Mouse (Mus musculus) heart, embryonic 16.5 days (tissue): Measurements from ENCODE around the gene Tmprss6. TPM values are rescaled to one million over a fixed set of nuclear protein-coding genes. Genes with fewer than 3 reads are reported as not detected.

Experiments
- ATAC-seq: fragments of 200-750 bp; cut with Nextera tagmentation; replicated peaks from 2 replicates; pipeline ENCODE4 v1.8.0; 2017; ENCODE audit warnings: moderate number of reproducible peaks; ENCODE audit not compliant: insufficient read depth, low FRiP score; ENCODE audit errors: extremely low read depth
- H3K27ac ChIP-seq: fragments of 300-500 bp; sonication (generic); 2 replicates; pipeline ENCODE4 v1.5.1; 2014; ENCODE audit warnings: mild to moderate bottlenecking, low read length, control low read depth, moderate library complexity
- H3K27me3 ChIP-seq: fragments of 300-500 bp; sonication (generic); 2 replicates; pipeline ENCODE4 v1.6.1; 2014; ENCODE audit warnings: low read length, mixed read lengths; ENCODE audit not compliant: control insufficient read depth, insufficient read depth
- H3K36me3 ChIP-seq: fragments of 300-500 bp; sonication (generic); 2 replicates; pipeline ENCODE4 v1.6.1; 2014; ENCODE audit not compliant: control insufficient read depth, insufficient read depth
- H3K4me1 ChIP-seq: fragments of 300-500 bp; sonication (generic); 2 replicates; pipeline ENCODE4 v1.6.1; 2014; ENCODE audit warnings: low read length, mixed read lengths; ENCODE audit not compliant: control insufficient read depth, insufficient read depth
- H3K4me2 ChIP-seq: fragments of 300-500 bp; sonication (generic); 2 replicates; pipeline ENCODE4 v1.6.1; 2014; ENCODE audit warnings: low read depth, mild to moderate bottlenecking, control low read depth, low read length
- H3K4me3 ChIP-seq: fragments of 300-500 bp; sonication (generic); 2 replicates; pipeline ENCODE4 v1.5.1; 2014; ENCODE audit warnings: mild to moderate bottlenecking, control low read depth, low read length
- H3K9ac ChIP-seq: fragments of 300-500 bp; sonication (generic); 2 replicates; pipeline ENCODE4 v1.6.1; 2014; ENCODE audit warnings: low read length, control low read depth
- H3K9me3 ChIP-seq: fragments of 300-500 bp; sonication (generic); replicated peaks from 2 replicates; pipeline ENCODE4 v1.6.1; 2016; ENCODE audit warnings: low read length; ENCODE audit not compliant: control insufficient read depth
- WGBS: fragments of 180-500 bp; shearing (Covaris S2); extraction: QIAGEN DNeasy Blood & Tissue Kit; methylation state at CpG from one replicate; pipeline ENCODE4 v1.1.7; 2014; 5-methylcytosine and 5-hydroxymethylcytosine counted together
- polyA plus RNA-seq: library from polyadenylated mRNA; unstranded; fragments of >200 nt; fragmentation: Nextera tagmentation; extraction: Ambion mirVana; gene quantifications from 2 replicates; pipeline ENCODE4 v1.2.1, GENCODE M21; 2015

The Tmprss6 gene
- polyA plus RNA-seq, 1 experiment from 2014 or later: 0.38 TPM

GRCm38 (mm10) chr15:78508443-78508842 lies 40.0 kb upstream of the Tmprss6 start:
- no peak overlapping the region for H3K4me3 ChIP-seq
- H3K27ac ChIP-seq: no peak overlapping the region
- WGBS: 41% methylated on average over 7 of the region's 7 CpGs
- peaks cover 12% of the 10 kb centered on the region for H3K4me1 ChIP-seq
- H3K4me2 ChIP-seq: no peak overlapping the region
- no peak for ATAC-seq
- no peak overlapping the region for H3K9ac ChIP-seq
- no peaks in the 10 kb centered on the region for H3K36me3 ChIP-seq
- H3K9me3 ChIP-seq: peaks cover 10% of the 10 kb centered on the region
- no peaks in the 10 kb centered on the region for H3K27me3 ChIP-seq

- peaks cover 7% of the 10 kb centered on the region for H3K4me1 ChIP-seq
- no peaks in the 10 kb centered on the region for H3K36me3 ChIP-seq
- no peak for ATAC-seq
- H3K4me2 ChIP-seq: no peak overlapping the region
- WGBS: 66% methylated on average over 3 of the region's 3 CpGs
- no peak overlapping the region for H3K9ac ChIP-seq
- H3K27me3 ChIP-seq: no peaks in the 10 kb centered on the region
- no peak overlapping the region for H3K27ac ChIP-seq
- peaks cover 10% of the 10 kb centered on the region for H3K9me3 ChIP-seq
- no peak overlapping the region for H3K4me3 ChIP-seq
These were observed 37.1 kb upstream of the Tmprss6 start for GRCm38 (mm10) chr15:78505541-78505940.

- Histone ChIP-seq H3K4me2 (no peak overlapping the region), H3K9me3 (peaks cover 10% of the 10 kb centered on the region), H3K4me3 (no peak overlapping the region), H3K27ac (no peak overlapping the region), H3K36me3 (no peaks in the 10 kb centered on the region), H3K27me3 (no peaks in the 10 kb centered on the region), H3K9ac (no peak overlapping the region), H3K4me1 (peaks cover 2% of the 10 kb centered on the region)
- no peak for ATAC-seq
- WGBS: 86% methylated on average over 5 of the region's 5 CpGs
These were observed 36.4 kb upstream of the Tmprss6 start for GRCm38 (mm10) chr15:78504816-78505215.

GRCm38 (mm10) chr15:78504013-78504412 lies 35.6 kb upstream of the Tmprss6 start:
- WGBS: 86% methylated on average over 1 of the region's 1 CpGs
- Histone ChIP-seq H3K36me3 (no peaks in the 10 kb centered on the region), H3K4me1 (no peaks in the 10 kb centered on the region), H3K9me3 (peaks cover 10% of the 10 kb centered on the region), H3K9ac (no peak overlapping the region), H3K4me2 (no peak overlapping the region), H3K27me3 (no peaks in the 10 kb centered on the region), H3K4me3 (no peak overlapping the region), H3K27ac (no peak overlapping the region)
- no peak for ATAC-seq

- Histone ChIP-seq H3K27me3 (no peaks in the 10 kb centered on the region), H3K36me3 (no peaks in the 10 kb centered on the region), H3K4me1 (no peaks in the 10 kb centered on the region), H3K27ac (no peak overlapping the region), H3K4me2 (no peak overlapping the region), H3K9ac (no peak overlapping the region), H3K4me3 (no peak overlapping the region), H3K9me3 (peaks cover 10% of the 10 kb centered on the region)
- no peak for ATAC-seq
- 72% methylated on average over 18 of the region's 18 CpGs for WGBS
These were observed 34.2 kb upstream of the Tmprss6 start for GRCm38 (mm10) chr15:78502437-78503132.

GRCm38 (mm10) chr15:78494968-78495406 lies 26.6 kb upstream of the Tmprss6 start, which contains the start of gene Il2rb:
Il2rb (minus strand) TSS chr15:78495271.
- Histone ChIP-seq H3K27me3 (no peaks in the 10 kb centered on the region), H3K27ac (no peak within 1 kb of the TSS), H3K4me2 (no peak within 1 kb of the TSS), H3K9me3 (no peaks in the 10 kb centered on the region), H3K36me3 (no peaks in the 10 kb centered on the region), H3K4me3 (no peak within 1 kb of the TSS), H3K9ac (no peak within 1 kb of the TSS), H3K4me1 (no peaks in the 10 kb centered on the region)
- no peak for ATAC-seq
- WGBS: 84% methylated on average over 11 of the region's 11 CpGs

- Histone ChIP-seq H3K9me3 (no peaks in the 10 kb centered on the region), H3K36me3 (no peaks in the 10 kb centered on the region), H3K27me3 (no peaks in the 10 kb centered on the region), H3K9ac (no peak overlapping the region), H3K4me3 (no peak overlapping the region), H3K4me1 (no peaks in the 10 kb centered on the region), H3K27ac (no peak overlapping the region), H3K4me2 (no peak overlapping the region)
- WGBS: 70% methylated on average over 10 of the region's 10 CpGs
- ATAC-seq: no peak
These were observed 25.1 kb upstream of the Tmprss6 start for GRCm38 (mm10) chr15:78493401-78494010.

- 81% methylated on average over 3 of the region's 3 CpGs for WGBS
These were observed 22.9 kb upstream of the Tmprss6 start for GRCm38 (mm10) chr15:78491301-78491700.

GRCm38 (mm10) chr15:78489906-78490305 lies 21.5 kb upstream of the Tmprss6 start:
- no peaks in the 10 kb centered on the region for H3K9me3 ChIP-seq
- H3K4me1 ChIP-seq: no peaks in the 10 kb centered on the region
- H3K4me3 ChIP-seq: no peak overlapping the region
- no peak for ATAC-seq
- H3K36me3 ChIP-seq: no peaks in the 10 kb centered on the region
- H3K27me3 ChIP-seq: no peaks in the 10 kb centered on the region
- H3K9ac ChIP-seq: no peak overlapping the region
- WGBS: 69% methylated on average over 8 of the region's 8 CpGs
- H3K4me2 ChIP-seq: no peak overlapping the region
- H3K27ac ChIP-seq: no peak overlapping the region

More at GRCm38 (mm10) chr15:78491301-78491700, 22.9 kb upstream of the Tmprss6 start:
- Histone ChIP-seq H3K4me1 (no peaks in the 10 kb centered on the region), H3K27me3 (no peaks in the 10 kb centered on the region), H3K36me3 (no peaks in the 10 kb centered on the region), H3K9ac (no peak overlapping the region), H3K9me3 (no peaks in the 10 kb centered on the region), H3K4me2 (no peak overlapping the region), H3K27ac (no peak overlapping the region), H3K4me3 (no peak overlapping the region)
- ATAC-seq: no peak
